Mouse (Mus musculus) C2C12 (cell line): ENCODE measurements around the gene Hnrnpl. TPM values are rescaled to one million over a fixed set of nuclear protein-coding genes. Genes with fewer than 3 reads are reported as not detected.

Source experiments
- H3K27me3 ChIP-seq: one replicate; pipeline ENCODE4 v1.6.1; 2011; ENCODE audit not compliant: control insufficient read depth, insufficient read depth, insufficient read length
- H3K36me3 ChIP-seq: one replicate; pipeline ENCODE4 v1.6.1; 2011; ENCODE audit not compliant: control insufficient read depth, insufficient read depth
- H3K4me3 ChIP-seq: one replicate; pipeline ENCODE4 v1.5.1; 2011; ENCODE audit warnings: mild to moderate bottlenecking, control low read depth; ENCODE audit not compliant: poor library complexity, insufficient read depth, severe bottlenecking
- H3K79me2 ChIP-seq: one replicate; pipeline ENCODE4 v1.6.1; 2011; ENCODE audit not compliant: control insufficient read depth, insufficient read depth
- H3K79me3 ChIP-seq: one replicate; pipeline ENCODE4 v1.6.1; 2011; ENCODE audit warnings: low read depth, control low read depth
- H3ac ChIP-seq: one replicate; pipeline ENCODE3; 2011; ENCODE audit warnings: low read depth; ENCODE audit not compliant: control insufficient read depth, insufficient read length
- CEBPB ChIP-seq: IDR thresholded peaks from one replicate; pipeline ENCODE4 v1.6.1; 2011; ENCODE audit warnings: low read depth, mild to moderate bottlenecking, control low read depth, moderate library complexity
- CTCF ChIP-seq: IDR thresholded peaks from one replicate; pipeline ENCODE4 v1.5.1; 2011; ENCODE audit not compliant: control insufficient read depth, insufficient read depth, insufficient read length
- FOSL1 ChIP-seq: IDR thresholded peaks from one replicate; pipeline ENCODE4 v1.8.0; 2011; ENCODE audit warnings: mild to moderate bottlenecking, low read length; ENCODE audit not compliant: poor library complexity, insufficient read depth, severe bottlenecking
- MAX ChIP-seq: IDR thresholded peaks from one replicate; pipeline ENCODE4 v1.6.1; 2011; ENCODE audit warnings: mild to moderate bottlenecking, control low read depth
- MYOD1 ChIP-seq: IDR thresholded peaks from one replicate; pipeline ENCODE4 v1.6.1; 2011; ENCODE audit warnings: low read depth; ENCODE audit not compliant: control insufficient read depth, insufficient read length
- MYOG ChIP-seq: IDR thresholded peaks from one replicate; pipeline ENCODE4 v1.6.1; 2011; ENCODE audit not compliant: control insufficient read depth, insufficient read length; ENCODE audit errors: extremely low read depth
- USF1 ChIP-seq: IDR thresholded peaks from one replicate; pipeline ENCODE4 v1.6.1; 2011; ENCODE audit warnings: low read depth, mild to moderate bottlenecking, control low read depth, moderate library complexity
- polyA plus RNA-seq: library from polyadenylated mRNA; unstranded; fragments of >200 nt; fragmentation: generic; extraction: Trizol; gene quantifications from one replicate; pipeline ENCODE4 v1.2.1, GENCODE M21; 2012; ENCODE audit warnings: missing spikeins

The Hnrnpl gene
- polyA plus RNA-seq, 1 experiment = 303 TPM

DNA sequence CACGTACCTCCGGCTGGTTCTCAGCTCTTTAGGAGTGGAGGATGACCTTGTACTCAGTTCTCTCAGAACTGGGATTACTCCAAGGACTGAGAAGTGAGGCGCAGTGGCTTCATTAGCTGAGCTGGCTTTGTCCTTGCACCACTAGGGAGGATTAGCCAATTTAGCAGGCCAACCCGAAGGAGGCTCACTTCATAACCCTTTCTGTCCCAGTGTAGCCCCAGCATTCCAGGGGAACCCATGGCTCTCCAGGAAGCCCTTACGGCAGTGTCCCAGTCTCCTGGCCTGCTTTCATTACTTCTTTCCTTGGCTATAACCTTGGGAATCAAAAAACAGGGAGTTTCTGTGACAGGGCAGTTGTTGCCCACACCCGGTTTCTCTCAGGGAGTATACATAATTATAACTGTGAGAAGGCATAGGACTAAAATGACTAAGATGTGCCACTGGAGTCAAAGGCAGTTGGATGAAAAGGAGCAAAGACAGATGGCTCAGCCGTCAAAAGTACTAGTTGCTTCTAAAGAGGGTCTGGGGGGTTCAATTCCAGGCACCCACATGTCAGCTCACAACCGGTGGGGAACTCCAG is 610 bp upstream of the Hnrnpl start:
- Histone ChIP-seq H3K79me2 (peaks cover 15% of the 10 kb centered on the region), H3K79me3 (peaks cover 14% of the 10 kb centered on the region), H3ac (peak overlapping the region; percentile 94), H3K27me3 (no peaks in the 10 kb centered on the region), H3K36me3 (peaks cover 12% of the 10 kb centered on the region), H3K4me3 (no peak overlapping the region)
- TF ChIP-seq FOSL1 (no peak), MYOD1 (no peak), CTCF (no peak), MYOG (no peak), USF1 (no peak), MAX (no peak), CEBPB (no peak)

DNA sequence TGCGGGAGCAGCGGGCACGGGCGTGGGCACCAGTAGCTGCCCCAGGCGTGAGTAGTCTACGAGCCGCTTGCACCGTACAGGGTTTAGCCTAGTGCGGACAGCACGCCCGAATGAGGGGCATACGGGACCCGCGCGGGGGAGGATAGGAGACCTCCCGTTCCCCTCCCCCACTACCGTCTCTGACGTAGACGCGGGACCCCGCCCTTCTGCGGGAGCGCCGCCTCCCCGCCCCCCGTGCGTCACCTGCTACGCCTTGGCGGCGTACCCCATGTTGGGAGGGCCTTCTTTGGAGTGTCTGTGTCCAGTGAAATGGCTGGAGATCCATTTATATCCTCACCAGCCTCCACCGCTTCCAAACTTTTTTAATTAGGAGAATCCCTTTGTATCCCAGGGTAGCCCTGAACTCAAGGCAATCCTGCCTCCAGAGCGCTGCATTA is 634 bp downstream of the Hnrnpl start:
- no peaks in the 10 kb centered on the region for H3K27me3 ChIP-seq

DNA sequence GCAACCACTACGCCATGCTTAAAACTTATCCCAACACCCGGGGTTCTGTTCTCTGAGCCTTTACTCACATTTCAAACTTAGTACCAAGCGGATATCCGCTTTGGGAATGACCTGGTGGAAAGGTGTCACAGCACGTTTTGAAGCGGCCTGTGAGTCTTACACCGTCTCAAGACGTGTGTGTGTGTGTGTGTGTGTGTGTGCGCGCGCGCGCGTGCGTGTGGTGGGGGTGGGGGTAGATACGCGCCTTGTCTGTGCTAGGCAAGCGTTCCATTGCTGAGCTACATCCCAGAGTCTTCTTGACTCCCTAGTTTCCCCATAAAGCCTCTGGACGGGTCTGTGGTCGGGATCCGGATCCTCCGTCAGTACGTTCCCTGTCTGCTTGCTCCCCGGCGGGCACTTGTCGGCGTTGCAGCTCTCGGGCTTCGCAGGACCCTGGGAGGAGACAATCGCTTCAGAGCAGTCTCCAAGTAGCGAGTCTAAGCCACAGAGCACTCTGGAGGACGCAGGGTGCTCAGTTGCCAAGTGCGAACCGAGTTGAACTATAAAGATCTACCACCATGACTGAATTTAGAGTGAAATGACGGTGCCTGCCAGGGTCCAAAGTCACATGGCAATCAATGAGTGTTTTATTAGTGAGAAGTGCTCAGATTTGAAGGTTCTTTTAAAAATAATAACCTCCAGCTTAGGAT is 1.2 kb downstream of the Hnrnpl start:
- Histone ChIP-seq H3K79me3 (peaks cover 32% of the 10 kb centered on the region), H3K27me3 (no peaks in the 10 kb centered on the region), H3K36me3 (peaks cover 31% of the 10 kb centered on the region), H3K79me2 (peaks cover 33% of the 10 kb centered on the region), H3ac (peak overlapping the region; percentile 81), H3K4me3 (peak overlapping the region; percentile 52)
- no peak for TF ChIP-seq CEBPB
- TF ChIP-seq MYOG = no peak
- no peak for TF ChIP-seq USF1
- TF ChIP-seq MAX = no peak
- no peak for TF ChIP-seq MYOD1
- TF ChIP-seq CTCF = no peak
- no peak for TF ChIP-seq FOSL1

More for the DNA sequence above, 634 bp downstream of the Hnrnpl start:
- Histone ChIP-seq H3K79me2 (peaks cover 28% of the 10 kb centered on the region), H3ac (peak overlapping the region; percentile 94), H3K36me3 (peaks cover 25% of the 10 kb centered on the region), H3K79me3 (peaks cover 26% of the 10 kb centered on the region), H3K4me3 (peak overlapping the region; percentile 52)
- TF ChIP-seq MYOD1 (no peak), CTCF (no peak), MAX (no peak), USF1 (no peak), CEBPB (no peak), FOSL1 (no peak), MYOG (no peak)

DNA sequence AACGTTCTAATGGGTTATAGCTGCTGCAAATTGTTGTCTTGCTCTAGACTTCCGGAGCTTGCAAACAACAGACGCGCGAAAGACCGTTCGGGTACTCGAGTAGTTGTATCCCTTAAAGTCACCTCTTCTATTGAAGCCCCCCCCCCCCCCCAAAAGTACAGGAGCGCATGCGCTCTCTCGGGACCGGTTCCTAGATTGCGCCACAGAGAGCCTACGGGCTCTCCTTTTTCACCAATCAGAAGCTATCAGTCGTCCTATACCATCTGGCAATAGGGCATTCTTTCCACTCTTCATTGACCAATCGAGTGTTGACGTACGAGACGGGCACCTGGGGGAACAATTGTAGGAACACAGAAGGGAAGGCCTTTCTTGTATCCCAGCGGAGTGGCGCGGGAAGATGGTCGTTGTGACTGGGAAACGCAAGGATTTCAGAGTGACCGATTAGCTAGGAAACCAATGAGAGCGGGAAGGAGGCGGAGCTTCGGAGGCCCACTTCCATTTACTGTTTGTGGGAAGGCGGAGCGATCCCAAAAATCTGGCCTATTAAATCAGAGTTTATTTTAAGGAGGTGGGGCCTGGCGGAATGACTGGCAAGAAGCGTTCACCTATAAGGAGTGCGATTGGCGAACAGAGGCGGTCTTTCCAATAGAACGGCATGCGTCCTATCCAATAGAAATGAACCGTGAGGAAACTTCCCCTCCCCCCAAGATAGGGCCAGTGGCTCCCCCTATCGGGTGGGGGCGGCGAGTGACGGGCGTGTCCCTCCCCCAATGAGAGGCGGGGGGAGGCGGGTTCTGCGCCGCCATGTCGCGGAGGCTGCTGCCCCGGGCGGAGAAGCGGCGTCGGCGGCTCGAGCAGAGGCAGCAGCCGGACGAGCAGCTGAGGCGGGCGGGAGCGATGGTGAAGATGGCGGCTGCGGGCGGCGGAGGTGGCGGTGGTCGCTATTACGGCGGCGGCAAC is 2.0 kb downstream of the Hnrnpl start:
- TF ChIP-seq MYOG (no peak), CEBPB (peak; percentile 67)
- peaks cover 42% of the 10 kb centered on the region for H3K79me2 ChIP-seq
- H3K27me3 ChIP-seq = no peaks in the 10 kb centered on the region
- peak overlapping the region; percentile 59 for H3K4me3 ChIP-seq
- peaks cover 40% of the 10 kb centered on the region for H3K79me3 ChIP-seq
- peak overlapping the region; percentile 96 for H3ac ChIP-seq
- peaks cover 39% of the 10 kb centered on the region for H3K36me3 ChIP-seq

DNA sequence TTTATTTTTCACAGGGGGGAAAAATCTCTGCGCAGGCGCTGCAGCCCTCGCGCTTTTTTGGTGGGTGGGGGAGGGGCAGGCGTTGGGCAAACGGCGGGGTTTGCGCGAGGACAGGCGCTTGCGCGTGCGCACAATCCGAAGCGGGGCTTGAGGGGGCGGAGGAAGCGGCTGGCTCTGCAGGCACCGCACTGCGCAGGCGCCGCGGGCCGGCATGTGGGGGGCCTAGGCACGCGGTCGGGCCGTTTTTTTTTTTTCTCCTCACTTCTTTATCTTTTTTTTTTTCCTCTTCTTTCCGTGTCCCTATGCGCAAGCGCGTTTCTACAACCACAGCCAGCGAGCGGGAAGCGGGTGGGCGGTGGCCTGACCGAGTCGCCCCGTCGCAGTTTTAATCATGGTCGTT is 2.9 kb downstream of the Hnrnpl start:
- Histone ChIP-seq H3K4me3 (peak overlapping the region; percentile 59), H3K27me3 (no peaks in the 10 kb centered on the region), H3K36me3 (peaks cover 47% of the 10 kb centered on the region), H3K79me2 (peaks cover 50% of the 10 kb centered on the region), H3ac (peak overlapping the region; percentile 65), H3K79me3 (peaks cover 48% of the 10 kb centered on the region)
- TF ChIP-seq MYOD1 = no peak
- no peak for TF ChIP-seq MYOG
- TF ChIP-seq MAX = peak; percentile 64
